Mouse (Mus musculus): ENCODE results near the gene Kcnb1.

Gene Kcnb1

GRCm38 (mm10) chr2:167058814-167059387, 131.1 kb downstream of the Kcnb1 start:
- DNase-seq, result no peak

GRCm38 (mm10) chr2:167058201-167058600, 131.8 kb downstream of the Kcnb1 start:
- DNase-seq, result no peak

GRCm38 (mm10) chr2:167056942-167057323, 133.0 kb downstream of the Kcnb1 start:
- no peak for DNase-seq

- DNase-seq, result no peak
Observed at GRCm38 (mm10) chr2:167056210-167056941, 133.6 kb downstream of the Kcnb1 start.

- DNase-seq, result no peak
Observed at GRCm38 (mm10) chr2:167055386-167055785, 134.6 kb downstream of the Kcnb1 start.

GRCm38 (mm10) chr2:167053127-167053844, 136.7 kb downstream of the Kcnb1 start:
- no peak for DNase-seq

GRCm38 (mm10) chr2:167048698-167049358, 141.1 kb downstream of the Kcnb1 start:
- DNase-seq, result no peak

GRCm38 (mm10) chr2:167048223-167048622, 141.7 kb downstream of the Kcnb1 start:
- DNase-seq, result no peak
